Mouse (Mus musculus) urinary bladder, postnatal 36 days (tissue): Measurements from ENCODE around the gene Cox19.
"Not testable (repeated sequence)": the region's sequence is repeated elsewhere in the genome, so short reads cannot be mapped to it uniquely, and the experiment has no call there.

Source experiments
- DNase-seq, 2 experiments: peaks; one replicate each; pipeline ENCODE4 v3.0.0; 2022; ENCODE audit warnings: low spot score in 2 of 2, mixed read lengths in 1 of 2

The Cox19 gene

GRCm38 (mm10) chr5:139363858-139364257 lies 12.6 kb upstream of the Cox19 start:
- peak in 1 of 2 experiments; percentile 28 for DNase-seq

GRCm38 (mm10) chr5:139359244-139359643 lies 8.0 kb upstream of the Cox19 start:
- DNase-seq, result no peak

- DNase-seq, result peak in 1 of 2 experiments; percentile 36
Measured at GRCm38 (mm10) chr5:139358653-139359052, 7.4 kb upstream of the Cox19 start.

GRCm38 (mm10) chr5:139355235-139355772 lies 4.1 kb upstream of the Cox19 start:
- DNase-seq, result peak; percentile 79 to 83

GRCm38 (mm10) chr5:139353946-139354345 lies 2.7 kb upstream of the Cox19 start:
- no peak for DNase-seq

GRCm38 (mm10) chr5:139353496-139353895 lies 2.3 kb upstream of the Cox19 start:
- no peak for DNase-seq

GRCm38 (mm10) chr5:139352317-139352716 lies 1.1 kb upstream of the Cox19 start, which contains the start of gene Cyp2w1:
Cyp2w1 (plus strand) TSS chr5:139352617.
- DNase-seq, result no peak

- DNase-seq, result no peak
Measured at GRCm38 (mm10) chr5:139351628-139352027, 410 bp upstream of the Cox19 start.

- no peak for DNase-seq
Measured at GRCm38 (mm10) chr5:139349713-139350112, 1.5 kb downstream of the Cox19 start.

- no peak for DNase-seq
Measured at GRCm38 (mm10) chr5:139347225-139347624, 4.0 kb downstream of the Cox19 start.

- DNase-seq, result no peak
Measured at GRCm38 (mm10) chr5:139345364-139345714, 5.9 kb downstream of the Cox19 start.

- peak; percentile 97 to 98 for DNase-seq
Measured at GRCm38 (mm10) chr5:139344687-139345363, 6.4 kb downstream of the Cox19 start.

GRCm38 (mm10) chr5:139344021-139344686 lies 7.1 kb downstream of the Cox19 start:
- peak; percentile 59 to 74 for DNase-seq

- DNase-seq, result no peak
Measured at GRCm38 (mm10) chr5:139338891-139339290, 12.3 kb downstream of the Cox19 start.

GRCm38 (mm10) chr5:139338403-139338802 lies 12.8 kb downstream of the Cox19 start:
- DNase-seq, result no peak

GRCm38 (mm10) chr5:139337826-139338370 lies 13.3 kb downstream of the Cox19 start:
- DNase-seq, result no peak

- DNase-seq, result no peak
Measured at GRCm38 (mm10) chr5:139335634-139336033, 15.6 kb downstream of the Cox19 start.

GRCm38 (mm10) chr5:139334394-139334793 lies 16.8 kb downstream of the Cox19 start:
- DNase-seq, result not testable (repeated sequence)

GRCm38 (mm10) chr5:139333301-139334013 lies 17.8 kb downstream of the Cox19 start:
- no peak for DNase-seq

- no peak for DNase-seq
Measured at GRCm38 (mm10) chr5:139332590-139333272, 18.5 kb downstream of the Cox19 start.

- DNase-seq, result peak; percentile 71 to 84
Measured at GRCm38 (mm10) chr5:139331742-139332141, 19.5 kb downstream of the Cox19 start.
